Mouse (Mus musculus) kidney, embryonic 14.5 days (tissue): Measurements from ENCODE around the gene Dhx34. TPM values are rescaled to one million over a fixed set of nuclear protein-coding genes. Genes with fewer than 3 reads are reported as not detected.
"Not testable (repeated sequence)": the region's sequence is repeated elsewhere in the genome, so short reads cannot be mapped to it uniquely, and the experiment has no call there.

Experiments used
- ATAC-seq: fragments of 200-750 bp; cut with Nextera tagmentation; 2 replicates; pipeline ENCODE4 v1.8.0; 2017; ENCODE audit warnings: moderate number of reproducible peaks, mild to moderate bottlenecking, moderate TSS enrichment, moderate library complexity; ENCODE audit not compliant: low FRiP score, low TSS enrichment
- H3K27ac ChIP-seq: fragments of 300-500 bp; sonication (generic); 2 replicates; pipeline ENCODE4 v1.5.1; 2014; ENCODE audit warnings: low read depth, mild to moderate bottlenecking, low read length, moderate library complexity, mixed read lengths
- H3K27me3 ChIP-seq: fragments of 300-500 bp; sonication (generic); 2 replicates; pipeline ENCODE4 v1.6.1; 2014; ENCODE audit warnings: mild to moderate bottlenecking, low read length; ENCODE audit not compliant: control insufficient read depth, insufficient read depth
- H3K36me3 ChIP-seq: fragments of 300-500 bp; sonication (generic); 2 replicates; pipeline ENCODE4 v1.6.1; 2014; ENCODE audit warnings: low read length, mixed read lengths; ENCODE audit not compliant: control insufficient read depth, insufficient read depth
- H3K4me1 ChIP-seq: fragments of 300-500 bp; sonication (generic); 2 replicates; pipeline ENCODE4 v1.6.1; 2014; ENCODE audit warnings: low read length, mixed read lengths; ENCODE audit not compliant: control insufficient read depth, insufficient read depth
- H3K4me2 ChIP-seq: fragments of 300-500 bp; sonication (generic); replicated peaks from 2 replicates; pipeline ENCODE4 v1.6.1; 2014; ENCODE audit warnings: low read depth, mild to moderate bottlenecking, low read length
- H3K4me3 ChIP-seq: fragments of 300-500 bp; sonication (generic); 2 replicates; pipeline ENCODE4 v1.5.1; 2014; ENCODE audit warnings: mild to moderate bottlenecking, low read length
- H3K9ac ChIP-seq: fragments of 300-500 bp; sonication (generic); 2 replicates; pipeline ENCODE4 v1.6.1; 2014; ENCODE audit warnings: low read depth, mild to moderate bottlenecking, low read length, moderate library complexity
- H3K9me3 ChIP-seq: fragments of 300-500 bp; sonication (generic); 2 replicates; pipeline ENCODE4 v1.6.1; 2016; ENCODE audit warnings: low read length; ENCODE audit not compliant: control insufficient read depth
- WGBS: fragments of 180-500 bp; shearing (Covaris S2); extraction: QIAGEN DNeasy Blood & Tissue Kit; methylation state at CpG from one replicate; pipeline ENCODE4 v1.1.7; 2014; 5-methylcytosine and 5-hydroxymethylcytosine counted together
- polyA plus RNA-seq: library from polyadenylated mRNA; unstranded; fragments of >200 nt; fragmentation: Nextera tagmentation; extraction: Ambion mirVana; gene quantifications from 2 replicates; pipeline ENCODE4 v1.2.1, GENCODE M21; 2014

The Dhx34 gene
- polyA plus RNA-seq, 1 experiment from 2014 or later, result 13.0 TPM

DNA sequence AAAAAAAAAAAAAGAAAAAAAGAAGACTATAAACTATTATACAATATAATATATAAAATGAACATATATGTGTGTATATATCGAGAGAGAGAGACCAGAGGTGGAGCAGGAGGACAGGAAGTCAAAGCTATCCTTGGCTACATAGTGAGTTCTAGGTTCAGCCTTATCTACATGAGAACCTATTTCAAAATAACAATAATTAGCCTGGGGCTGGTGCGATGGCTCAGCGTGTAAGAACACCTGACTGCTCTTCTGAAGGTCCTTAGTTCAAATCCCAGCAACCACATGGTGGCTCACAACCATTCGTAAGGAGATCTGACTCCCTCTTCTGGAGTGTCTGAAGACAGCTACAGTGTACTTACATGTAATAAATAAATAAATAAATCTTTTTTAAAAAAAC, 34.1 kb upstream of the Dhx34 start:
- ATAC-seq, H3K9me3 ChIP-seq, H3K4me2 ChIP-seq, H3K27ac ChIP-seq, H3K27me3 ChIP-seq, H3K4me1 ChIP-seq, H3K4me3 ChIP-seq, H3K36me3 ChIP-seq, H3K9ac ChIP-seq: not testable (repeated sequence)
- 78% methylated on average over 4 of the region's 4 CpGs for WGBS

DNA sequence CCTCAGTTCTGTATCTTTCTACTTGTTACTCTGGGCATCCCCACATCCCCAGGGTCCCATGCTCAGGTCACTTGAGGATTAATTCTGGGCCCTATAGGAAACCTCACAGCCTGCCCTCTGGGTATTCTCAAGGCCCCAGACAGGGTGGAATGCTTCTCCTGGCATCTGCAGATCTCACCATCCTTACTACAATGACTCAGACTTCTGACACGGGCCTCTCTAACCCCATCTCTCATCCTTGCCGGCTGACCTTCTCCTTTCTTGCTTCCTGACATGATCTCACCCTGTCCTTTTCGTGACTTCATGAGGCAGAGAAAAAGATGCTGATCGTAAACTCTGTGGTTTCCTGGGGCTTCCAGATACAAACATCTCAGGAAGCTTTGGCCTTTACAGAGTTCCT, 32.4 kb upstream of the Dhx34 start:
- Histone ChIP-seq H3K36me3 (no peaks in the 10 kb centered on the region), H3K4me2 (no peak overlapping the region), H3K4me1 (no peaks in the 10 kb centered on the region), H3K9me3 (no peaks in the 10 kb centered on the region), H3K4me3 (no peak overlapping the region), H3K9ac (no peak overlapping the region), H3K27ac (no peak overlapping the region), H3K27me3 (no peaks in the 10 kb centered on the region)
- WGBS, result 56% methylated on average over 4 of the region's 4 CpGs
- no peak for ATAC-seq

DNA sequence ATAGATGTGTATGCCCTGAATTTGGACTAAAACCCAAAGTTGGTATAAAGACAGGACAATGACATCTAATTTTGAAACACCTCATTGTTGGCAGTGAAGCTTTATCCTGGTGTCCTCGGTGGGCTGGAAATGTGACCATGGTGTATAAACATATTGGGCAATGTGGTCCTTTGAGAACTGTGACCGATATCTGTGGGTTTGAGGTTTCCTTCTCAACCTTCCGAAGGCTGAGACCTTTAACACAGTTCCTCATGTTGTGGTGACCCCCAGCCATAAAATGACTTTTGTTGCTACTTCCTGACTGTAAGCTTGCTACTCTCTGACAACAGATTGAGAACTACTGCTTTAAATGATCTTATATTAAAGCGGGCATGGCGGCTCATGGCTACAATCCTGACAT, 28.9 kb upstream of the Dhx34 start:
- WGBS, result 80% methylated on average over 5 of the region's 5 CpGs
- no peaks in the 10 kb centered on the region for H3K4me1 ChIP-seq
- no peaks in the 10 kb centered on the region for H3K36me3 ChIP-seq
- no peaks in the 10 kb centered on the region for H3K27me3 ChIP-seq
- H3K4me2 ChIP-seq, result no peak overlapping the region
- no peak overlapping the region for H3K9ac ChIP-seq
- ATAC-seq, result no peak
- no peak overlapping the region for H3K4me3 ChIP-seq
- no peaks in the 10 kb centered on the region for H3K9me3 ChIP-seq
- no peak overlapping the region for H3K27ac ChIP-seq

DNA sequence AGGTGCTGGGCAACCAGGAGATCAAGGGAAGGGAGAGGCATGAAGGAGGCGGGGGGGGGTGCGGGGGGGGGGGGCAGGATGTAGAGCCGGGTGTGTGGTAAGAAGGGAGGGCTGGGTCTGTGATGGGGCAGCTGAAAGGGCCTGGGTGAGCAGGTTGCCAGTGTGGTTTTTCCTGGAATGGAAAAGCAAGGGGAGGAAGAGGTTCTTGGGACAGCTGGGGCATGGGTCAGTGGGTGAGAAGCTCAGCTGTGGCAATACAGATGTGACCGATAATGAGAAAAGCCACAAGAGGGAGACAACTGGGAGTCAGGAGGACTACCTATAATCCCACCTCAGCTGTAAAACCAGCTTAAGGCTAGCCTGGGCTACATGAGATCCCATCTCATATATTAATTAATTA, 24.1 kb upstream of the Dhx34 start:
- 45% methylated on average over 1 of the region's 4 CpGs for WGBS
- Histone ChIP-seq H3K4me3 (no peak overlapping the region), H3K27me3 (no peaks in the 10 kb centered on the region), H3K4me2 (no peak overlapping the region), H3K9me3 (no peaks in the 10 kb centered on the region), H3K4me1 (no peaks in the 10 kb centered on the region), H3K36me3 (no peaks in the 10 kb centered on the region), H3K9ac (no peak overlapping the region), H3K27ac (no peak overlapping the region)
- ATAC-seq, result no peak

DNA sequence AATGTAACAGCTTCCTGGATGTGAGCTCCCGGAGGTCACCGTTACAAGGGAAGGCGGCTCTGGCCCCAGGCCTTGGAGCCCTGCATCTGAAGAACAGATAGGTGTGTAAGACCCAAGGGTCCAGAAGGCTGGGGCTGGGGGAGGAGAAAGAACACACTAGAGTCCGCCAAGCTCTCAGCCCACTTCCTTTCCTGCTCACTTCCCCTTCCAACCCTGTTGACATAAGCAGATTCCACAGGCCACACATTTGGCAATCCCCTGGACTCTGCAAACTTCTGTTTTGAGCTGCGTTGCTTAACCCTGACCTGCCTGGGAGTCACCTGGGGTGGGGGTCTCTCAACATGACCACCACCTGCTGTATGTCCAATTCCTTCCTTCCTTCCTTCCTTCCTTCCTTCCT, 22.2 kb upstream of the Dhx34 start, which contains the start of gene C5ar2:
Gene C5ar2, minus strand, starts transcription at position 88 of the 400 bp plus-strand sequence.
- ATAC-seq, result no peak
- H3K27me3 ChIP-seq, result no peaks in the 10 kb centered on the region
- no peak within 1 kb of the TSS for H3K4me3 ChIP-seq
- WGBS, result 34% methylated on average over 5 of the region's 5 CpGs
- H3K9ac ChIP-seq, result no peak within 1 kb of the TSS
- no peaks in the 10 kb centered on the region for H3K9me3 ChIP-seq
- H3K27ac ChIP-seq, result no peak within 1 kb of the TSS
- no peaks in the 10 kb centered on the region for H3K4me1 ChIP-seq
- H3K4me2 ChIP-seq, result no peak within 1 kb of the TSS
- H3K36me3 ChIP-seq, result no peaks in the 10 kb centered on the region

DNA sequence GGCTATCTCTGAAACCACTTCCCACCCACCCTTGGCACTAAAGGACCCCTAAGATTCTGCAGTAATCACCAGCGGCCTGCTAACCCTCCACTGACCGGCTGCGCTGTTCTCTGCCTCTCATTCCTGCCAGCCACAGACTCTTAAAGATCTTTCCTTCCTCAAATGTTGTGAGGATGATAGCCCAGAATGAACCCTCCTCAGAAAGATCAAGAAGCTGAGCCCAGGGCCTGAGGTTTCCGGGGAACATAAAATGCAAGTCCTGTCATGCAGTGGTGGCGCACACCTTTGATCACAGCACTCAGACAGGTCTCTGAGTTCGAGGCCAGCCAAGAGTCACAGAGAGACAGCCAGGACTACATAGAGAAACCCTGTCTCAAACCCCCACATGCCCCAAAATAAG, 20.4 kb upstream of the Dhx34 start:
- H3K4me1 ChIP-seq, result no peaks in the 10 kb centered on the region
- H3K27me3 ChIP-seq, result no peaks in the 10 kb centered on the region
- 80% methylated on average over 6 of the region's 6 CpGs for WGBS
- no peaks in the 10 kb centered on the region for H3K36me3 ChIP-seq
- no peak overlapping the region for H3K27ac ChIP-seq
- H3K9ac ChIP-seq, result no peak overlapping the region
- ATAC-seq, result no peak
- H3K9me3 ChIP-seq, result no peaks in the 10 kb centered on the region
- no peak overlapping the region for H3K4me2 ChIP-seq
- no peak overlapping the region for H3K4me3 ChIP-seq

DNA sequence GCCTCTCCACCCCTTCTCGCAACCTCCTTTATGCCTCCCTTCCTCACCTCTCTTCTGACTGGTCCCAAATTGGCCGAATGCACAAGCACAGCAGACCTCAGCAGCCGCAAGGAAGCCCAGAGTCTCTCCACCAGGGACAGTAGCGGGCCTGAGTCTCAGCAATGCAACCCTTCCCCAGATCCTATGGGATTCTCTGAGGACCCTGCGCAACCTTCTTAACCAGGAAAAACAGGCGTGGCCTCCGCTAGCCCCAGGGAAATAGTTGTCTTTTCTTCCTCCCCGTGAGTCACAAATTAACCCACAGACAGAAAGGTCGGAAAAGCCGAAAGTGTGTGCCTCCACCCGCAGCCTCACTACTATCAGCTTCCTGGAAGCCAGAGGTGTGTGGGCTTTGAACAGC, 19.9 kb upstream of the Dhx34 start:
- no peak overlapping the region for H3K27ac ChIP-seq
- H3K4me3 ChIP-seq, result no peak overlapping the region
- H3K4me1 ChIP-seq, result no peaks in the 10 kb centered on the region
- H3K4me2 ChIP-seq, result no peak overlapping the region
- no peaks in the 10 kb centered on the region for H3K27me3 ChIP-seq
- WGBS, result 47% methylated on average over 11 of the region's 11 CpGs
- no peaks in the 10 kb centered on the region for H3K9me3 ChIP-seq
- ATAC-seq, result no peak
- no peak overlapping the region for H3K9ac ChIP-seq
- H3K36me3 ChIP-seq, result no peaks in the 10 kb centered on the region

DNA sequence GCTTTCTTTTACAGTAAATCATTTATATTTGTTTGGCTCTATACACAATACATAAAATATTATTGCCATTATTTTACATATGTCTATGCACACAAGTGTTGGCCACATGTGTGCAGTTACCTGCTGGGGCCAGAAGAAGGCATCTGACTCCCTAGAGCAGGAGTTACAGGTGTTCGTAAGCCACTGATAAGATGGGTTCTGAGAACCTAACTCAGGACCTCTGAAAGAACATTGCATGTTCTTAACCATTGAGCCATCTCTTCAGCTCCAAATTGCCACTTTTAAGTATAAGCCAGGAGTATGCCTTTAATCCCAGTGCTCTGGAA, 19.1 kb upstream of the Dhx34 start:
- Histone ChIP-seq H3K9ac (no peak overlapping the region), H3K36me3 (no peaks in the 10 kb centered on the region), H3K4me2 (no peak overlapping the region), H3K27ac (no peak overlapping the region), H3K27me3 (no peaks in the 10 kb centered on the region), H3K9me3 (no peaks in the 10 kb centered on the region), H3K4me3 (no peak overlapping the region), H3K4me1 (no peaks in the 10 kb centered on the region)
- ATAC-seq, result no peak
- 90% methylated on average over 1 of the region's 1 CpGs for WGBS

DNA sequence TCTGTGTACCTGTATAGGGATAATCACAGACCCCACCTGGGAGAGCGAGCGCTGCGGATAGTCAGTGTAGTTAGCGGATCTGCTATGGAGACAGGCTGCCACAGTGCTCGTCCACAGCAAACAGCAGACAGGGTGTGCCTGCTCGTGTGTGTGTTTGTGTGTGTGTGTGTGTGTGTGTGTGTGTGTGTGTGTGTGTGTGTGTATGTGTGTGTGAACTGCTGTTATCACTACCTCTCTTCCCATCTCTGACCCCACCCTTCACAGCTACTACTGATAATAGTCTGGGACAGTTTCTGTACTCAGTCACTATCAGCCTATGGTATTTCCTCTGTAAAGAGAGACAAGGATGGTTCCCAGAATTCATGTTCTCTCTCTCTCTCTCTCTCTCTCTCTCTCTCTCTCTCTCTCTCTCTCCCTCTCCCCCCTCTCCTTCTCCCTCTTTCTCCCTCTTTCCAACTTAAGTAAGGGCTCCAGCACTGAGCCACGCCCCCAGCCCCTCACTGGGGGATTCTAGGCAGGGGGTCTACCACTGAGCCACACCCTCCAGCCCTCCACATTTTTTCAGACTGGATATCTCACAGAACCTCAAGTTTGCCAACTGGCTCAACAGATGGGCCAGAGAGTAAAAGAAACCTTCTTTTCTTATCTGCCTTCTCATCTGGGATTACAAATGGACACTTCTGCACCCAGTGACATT, 18.6 kb upstream of the Dhx34 start:
- no peaks in the 10 kb centered on the region for H3K36me3 ChIP-seq
- no peak overlapping the region for H3K9ac ChIP-seq
- WGBS, result 82% methylated on average over 7 of the region's 7 CpGs
- no peaks in the 10 kb centered on the region for H3K9me3 ChIP-seq
- H3K27me3 ChIP-seq, result no peaks in the 10 kb centered on the region
- ATAC-seq, result no peak
- H3K4me1 ChIP-seq, result no peaks in the 10 kb centered on the region
- H3K4me3 ChIP-seq, result no peak overlapping the region
- H3K4me2 ChIP-seq, result no peak overlapping the region
- no peak overlapping the region for H3K27ac ChIP-seq
